Mouse (Mus musculus): Measurements from ENCODE around the gene Cldn14. TPM values are rescaled to one million over a fixed set of nuclear protein-coding genes. Genes with fewer than 3 reads are reported as not detected.

Cldn14 gene
- not detected in 2 replicates for polyA plus RNA-seq (2015; fragmentation: Nextera tagmentation; extraction: Ambion mirVana)

DNA sequence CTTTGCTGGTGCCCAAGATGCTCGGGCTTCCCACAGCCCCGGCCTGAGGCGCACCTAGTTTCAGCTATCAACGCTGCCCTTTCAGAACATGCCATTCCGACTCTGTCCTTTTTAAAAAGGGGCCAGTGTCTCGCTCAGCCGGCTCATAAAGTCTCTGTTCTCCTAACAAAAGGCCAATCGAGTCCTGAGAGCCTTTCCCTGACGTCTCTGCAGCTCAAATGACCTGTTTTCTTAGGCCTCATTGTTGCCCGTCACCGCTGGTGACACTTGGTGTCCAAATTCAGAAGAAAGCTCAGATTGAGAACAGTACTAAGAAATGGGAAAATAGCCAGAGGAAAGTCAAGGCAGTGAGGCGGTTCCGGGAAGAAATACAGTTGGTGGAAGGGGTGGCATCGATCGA, at the start of gene Cldn14:
Gene Cldn14, minus strand, starts transcription at position 101 of the 400 bp plus-strand sequence.

DNA sequence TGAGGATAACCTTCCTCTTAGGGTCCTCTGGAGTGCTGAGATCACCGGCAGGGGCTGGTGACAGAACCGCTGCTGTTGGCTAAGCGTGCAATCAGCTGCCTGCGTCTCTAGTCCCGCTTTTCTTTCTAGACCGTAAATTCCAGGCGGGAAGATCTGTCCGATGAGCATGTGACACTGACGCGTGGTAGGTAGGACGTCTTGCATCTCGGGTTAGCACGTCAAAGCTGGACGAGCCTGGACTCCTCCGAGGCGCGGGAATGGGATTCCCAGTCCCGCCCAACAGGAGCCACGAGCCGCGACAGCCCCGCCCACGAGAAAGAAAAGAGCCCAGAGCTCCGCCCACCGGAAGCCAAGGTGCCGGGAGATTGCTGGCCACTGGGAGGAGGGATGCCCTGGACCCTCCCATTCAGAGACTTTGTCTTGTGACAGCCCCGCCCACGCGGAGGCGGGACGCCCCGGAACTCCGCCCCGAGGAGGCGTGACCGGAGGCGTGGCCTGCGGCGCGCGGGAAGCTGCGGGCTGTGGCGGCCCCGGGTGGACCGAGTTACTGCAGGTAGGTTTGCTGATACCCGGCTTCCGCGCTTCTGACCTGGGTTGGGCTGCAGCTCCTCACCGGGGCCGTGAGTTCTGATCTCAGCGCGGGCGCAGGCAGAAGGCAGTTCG, 125.1 kb downstream of the Cldn14 start, which contains the start of gene Chaf1b:
Gene Chaf1b, plus strand, starts transcription at position 479 of the 663 bp plus-strand sequence.

Other genes with a start within 250 kb of the Cldn14 start
- gene Morc3, start 176.7 kb downstream of the Cldn14 start, polyA plus RNA-seq (2015; fragmentation: Nextera tagmentation; extraction: Ambion mirVana): 25.0 and 25.3 TPM in 2 replicates
- 7.6 and 10.3 TPM in 2 replicates for gene Chaf1b, start 124.9 kb downstream of the Cldn14 start, polyA plus RNA-seq (2015; fragmentation: Nextera tagmentation; extraction: Ambion mirVana)
- gene Sim2, start 76.1 kb upstream of the Cldn14 start, polyA plus RNA-seq (2015; fragmentation: Nextera tagmentation; extraction: Ambion mirVana): 2.7 and 2.8 TPM in 2 replicates

Measured in skeletal muscle tissue, postnatal 0 days (tissue).